Mouse (Mus musculus): Measurements from ENCODE around the gene Hist1h3c. TPM values are rescaled to one million over a fixed set of nuclear protein-coding genes. Genes with fewer than 3 reads are reported as not detected.

Gene Hist1h3c
- polyA plus RNA-seq, 1 experiment = 2.5 TPM

DNA sequence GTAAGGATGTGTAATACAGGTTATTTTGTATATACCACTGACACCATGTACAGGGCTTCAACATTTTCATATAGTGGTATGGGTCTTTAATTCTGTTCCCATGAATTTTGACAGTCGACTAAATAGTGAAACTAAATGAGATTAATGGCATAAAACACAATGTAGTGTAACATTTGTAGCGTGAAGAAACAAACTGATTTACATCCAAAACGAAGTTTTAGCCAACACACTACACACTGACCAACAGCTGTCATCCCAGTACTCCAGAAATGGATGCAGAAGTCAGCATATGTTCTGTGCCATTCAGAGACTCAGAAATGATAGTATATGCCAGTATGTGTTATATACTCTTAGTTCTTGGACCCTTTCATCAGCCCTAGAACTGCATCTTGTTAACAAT, 12.5 kb upstream of the Hist1h3c start:
- no peaks in the 10 kb centered on the region for H3K36me3 ChIP-seq (ENCODE audit: control insufficient read depth, insufficient read depth)

DNA sequence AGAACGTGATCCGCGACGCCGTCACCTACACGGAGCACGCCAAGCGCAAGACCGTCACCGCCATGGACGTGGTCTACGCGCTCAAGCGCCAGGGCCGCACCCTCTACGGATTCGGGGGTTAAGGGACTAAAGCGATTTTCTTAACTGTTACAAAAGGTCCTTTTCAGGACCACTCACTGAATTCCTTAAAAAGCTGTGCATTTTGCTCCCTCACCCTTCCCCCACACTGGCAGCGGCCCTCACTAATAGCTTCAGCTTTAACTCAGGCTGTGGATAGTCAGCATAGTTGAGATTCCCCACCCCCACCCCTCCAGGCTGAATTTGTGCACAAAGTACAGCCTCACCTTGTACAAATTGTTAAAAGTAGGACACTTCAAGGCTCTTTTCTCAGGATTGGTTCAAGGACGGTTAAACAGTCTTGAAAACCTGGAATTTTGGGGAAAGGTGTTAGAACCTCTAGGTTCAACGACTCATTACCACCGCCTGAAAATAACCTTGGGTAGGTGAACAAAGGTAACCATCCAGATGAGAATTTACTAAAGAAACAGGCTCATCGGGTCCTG, 11.9 kb upstream of the Hist1h3c start:
- Histone ChIP-seq H3K4me3 (no peak overlapping the region), H3K36me3 (ENCODE audit: control insufficient read depth, insufficient read depth) (no peaks in the 10 kb centered on the region), H3K4me2 (ENCODE audit: low read depth) (peak overlapping the region; percentile 75), H3K27me3 (ENCODE audit: control insufficient read depth, insufficient read depth, insufficient read length) (no peaks in the 10 kb centered on the region), H3K79me2 (ENCODE audit: control insufficient read depth, insufficient read depth) (no peaks in the 10 kb centered on the region), H3ac (ENCODE audit: control insufficient read depth, insufficient read length) (no peak overlapping the region)
- TF ChIP-seq MYOD1 (IDR thresholded peaks at IDR 0.05; ENCODE audit: control insufficient read depth in 1 of 3, insufficient read length in 2 of 3, low read depth in 2 of 3) = no peak
- TF ChIP-seq POLR2A (IDR thresholded peaks at IDR 0.05; ENCODE audit: insufficient read length, low read depth) = peak; percentile 69
- TF ChIP-seq POLR2AphosphoS2 (IDR thresholded peaks at IDR 0.05; ENCODE audit: insufficient read length, low read depth) = peak; percentile 90

More for the DNA sequence above, 12.5 kb upstream of the Hist1h3c start:
- peak overlapping the region; percentile 75 for H3K4me2 ChIP-seq (ENCODE audit: low read depth)
- H3ac ChIP-seq (ENCODE audit: control insufficient read depth, insufficient read length) = no peak overlapping the region
- TF ChIP-seq REST (IDR thresholded peaks at IDR 0.05; ENCODE audit: insufficient read depth, insufficient read length) = no peak
- no peak for TF ChIP-seq MYOD1 (IDR thresholded peaks at IDR 0.05; ENCODE audit: control insufficient read depth in 1 of 3, insufficient read length in 2 of 3, low read depth in 2 of 3)
- TF ChIP-seq E2F4 (IDR thresholded peaks at IDR 0.05; ENCODE audit: insufficient read depth) = no peak
- no peak for TF ChIP-seq SRF (IDR thresholded peaks at IDR 0.05; ENCODE audit: control insufficient read depth, insufficient read length, low read depth)
- no peak for TF ChIP-seq TCF3 (IDR thresholded peaks at IDR 0.05; ENCODE audit: insufficient read length, low read depth)
- no peak for TF ChIP-seq MYOG (IDR thresholded peaks at IDR 0.05; ENCODE audit: control insufficient read depth in 1 of 3, insufficient read depth in 1 of 3, insufficient read length in 2 of 3, low read depth in 2 of 3)
- TF ChIP-seq USF1 (IDR thresholded peaks at IDR 0.05; ENCODE audit: low read depth) = no peak
- TF ChIP-seq TCF12 (IDR thresholded peaks at IDR 0.05; ENCODE audit: insufficient read depth, poor library complexity, severe bottlenecking) = no peak
- TF ChIP-seq CEBPB (IDR thresholded peaks at IDR 0.05; ENCODE audit: insufficient read depth, poor library complexity, severe bottlenecking) = no peak
- TF ChIP-seq POLR2AphosphoS2 (IDR thresholded peaks at IDR 0.05; ENCODE audit: insufficient read length, low read depth) = no peak
- H3K27me3 ChIP-seq (ENCODE audit: control insufficient read depth, insufficient read depth, insufficient read length) = no peaks in the 10 kb centered on the region
- no peak overlapping the region for H3K4me3 ChIP-seq
- H3K79me2 ChIP-seq (ENCODE audit: control insufficient read depth, insufficient read depth) = no peaks in the 10 kb centered on the region

DNA sequence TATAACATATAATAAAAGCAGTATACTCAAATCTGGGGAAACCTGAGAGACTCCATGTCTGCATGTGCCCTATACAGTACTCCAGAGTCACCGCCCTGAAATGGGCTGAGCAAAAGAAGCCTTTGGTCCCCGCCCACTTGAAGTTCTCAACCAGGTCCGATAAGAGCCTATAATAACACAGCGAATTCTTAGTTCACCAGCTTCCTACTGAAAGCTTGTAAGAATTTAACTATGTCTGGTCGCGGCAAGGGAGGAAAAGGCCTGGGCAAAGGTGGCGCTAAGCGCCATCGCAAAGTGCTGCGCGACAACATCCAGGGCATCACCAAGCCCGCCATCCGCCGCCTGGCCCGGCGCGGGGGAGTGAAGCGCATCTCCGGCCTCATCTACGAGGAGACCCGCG, 11.4 kb upstream of the Hist1h3c start, which contains the start of gene Hist1h4b:
Gene Hist1h4b (plus strand): TSS at position 224 of the 400 bp plus-strand sequence.
- H3K4me3 ChIP-seq = no peak within 1 kb of the TSS
- H3ac ChIP-seq (ENCODE audit: control insufficient read depth, insufficient read length) = no peak within 1 kb of the TSS
- TF ChIP-seq POLR2A (IDR thresholded peaks at IDR 0.05; ENCODE audit: insufficient read length, low read depth) = peak; percentile 85
- TF ChIP-seq POLR2AphosphoS2 (IDR thresholded peaks at IDR 0.05; ENCODE audit: insufficient read length, low read depth) = peak; percentile 95
- no peak for TF ChIP-seq MAX (IDR thresholded peaks at IDR 0.05; ENCODE audit: low read depth)
- peak within 1 kb of the TSS; percentile 75 for H3K4me2 ChIP-seq (ENCODE audit: low read depth)
- H3K79me2 ChIP-seq (ENCODE audit: control insufficient read depth, insufficient read depth) = no peaks in the 10 kb centered on the region
- H3K27me3 ChIP-seq (ENCODE audit: control insufficient read depth, insufficient read depth, insufficient read length) = no peaks in the 10 kb centered on the region
- no peaks in the 10 kb centered on the region for H3K36me3 ChIP-seq (ENCODE audit: control insufficient read depth, insufficient read depth)

DNA sequence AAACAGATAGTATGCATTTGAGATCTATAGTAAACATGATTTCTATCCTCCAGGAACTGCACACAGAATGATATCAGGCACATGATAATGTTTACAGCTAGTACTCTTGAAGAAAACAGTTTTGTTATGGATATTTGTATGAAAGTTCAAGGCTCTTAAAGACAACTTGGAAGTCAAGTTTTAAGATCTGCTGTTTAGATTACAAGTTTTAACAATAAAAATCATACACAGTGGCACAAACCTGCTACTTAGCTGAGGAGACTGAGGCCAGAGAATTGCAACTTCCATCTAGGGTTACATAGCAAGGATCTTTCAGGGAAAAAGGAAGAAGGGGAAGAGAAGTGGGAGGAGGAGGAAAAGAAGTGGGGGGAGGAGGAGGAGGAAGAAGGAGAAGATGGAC, 9.6 kb upstream of the Hist1h3c start:
- Histone ChIP-seq H3K79me2 (ENCODE audit: control insufficient read depth, insufficient read depth) (no peaks in the 10 kb centered on the region), H3K4me3 (no peak overlapping the region), H3K36me3 (ENCODE audit: control insufficient read depth, insufficient read depth) (no peaks in the 10 kb centered on the region), H3ac (ENCODE audit: control insufficient read depth, insufficient read length) (no peak overlapping the region), H3K4me2 (ENCODE audit: low read depth) (no peak overlapping the region), H3K27me3 (ENCODE audit: control insufficient read depth, insufficient read depth, insufficient read length) (no peaks in the 10 kb centered on the region)
- no peak for TF ChIP-seq USF1 (IDR thresholded peaks at IDR 0.05; ENCODE audit: low read depth)
- TF ChIP-seq TCF3 (IDR thresholded peaks at IDR 0.05; ENCODE audit: insufficient read length, low read depth) = no peak
- no peak for TF ChIP-seq MYOD1 (IDR thresholded peaks at IDR 0.05; ENCODE audit: control insufficient read depth in 1 of 3, insufficient read length in 2 of 3, low read depth in 2 of 3)
- no peak for TF ChIP-seq REST (IDR thresholded peaks at IDR 0.05; ENCODE audit: insufficient read depth, insufficient read length)
- no peak for TF ChIP-seq E2F4 (IDR thresholded peaks at IDR 0.05; ENCODE audit: insufficient read depth)
- no peak for TF ChIP-seq SRF (IDR thresholded peaks at IDR 0.05; ENCODE audit: control insufficient read depth, insufficient read length, low read depth)
- TF ChIP-seq MYOG (IDR thresholded peaks at IDR 0.05; ENCODE audit: control insufficient read depth in 1 of 3, insufficient read depth in 1 of 3, insufficient read length in 2 of 3, low read depth in 2 of 3) = no peak
- TF ChIP-seq MAX (IDR thresholded peaks at IDR 0.05; ENCODE audit: low read depth) = no peak
- TF ChIP-seq TCF12 (IDR thresholded peaks at IDR 0.05; ENCODE audit: insufficient read depth, poor library complexity, severe bottlenecking) = no peak
- TF ChIP-seq POLR2A (IDR thresholded peaks at IDR 0.05; ENCODE audit: insufficient read length, low read depth) = no peak
- TF ChIP-seq POLR2AphosphoS2 (IDR thresholded peaks at IDR 0.05; ENCODE audit: insufficient read length, low read depth) = no peak
- no peak for TF ChIP-seq CEBPB (IDR thresholded peaks at IDR 0.05; ENCODE audit: insufficient read depth, poor library complexity, severe bottlenecking)

DNA sequence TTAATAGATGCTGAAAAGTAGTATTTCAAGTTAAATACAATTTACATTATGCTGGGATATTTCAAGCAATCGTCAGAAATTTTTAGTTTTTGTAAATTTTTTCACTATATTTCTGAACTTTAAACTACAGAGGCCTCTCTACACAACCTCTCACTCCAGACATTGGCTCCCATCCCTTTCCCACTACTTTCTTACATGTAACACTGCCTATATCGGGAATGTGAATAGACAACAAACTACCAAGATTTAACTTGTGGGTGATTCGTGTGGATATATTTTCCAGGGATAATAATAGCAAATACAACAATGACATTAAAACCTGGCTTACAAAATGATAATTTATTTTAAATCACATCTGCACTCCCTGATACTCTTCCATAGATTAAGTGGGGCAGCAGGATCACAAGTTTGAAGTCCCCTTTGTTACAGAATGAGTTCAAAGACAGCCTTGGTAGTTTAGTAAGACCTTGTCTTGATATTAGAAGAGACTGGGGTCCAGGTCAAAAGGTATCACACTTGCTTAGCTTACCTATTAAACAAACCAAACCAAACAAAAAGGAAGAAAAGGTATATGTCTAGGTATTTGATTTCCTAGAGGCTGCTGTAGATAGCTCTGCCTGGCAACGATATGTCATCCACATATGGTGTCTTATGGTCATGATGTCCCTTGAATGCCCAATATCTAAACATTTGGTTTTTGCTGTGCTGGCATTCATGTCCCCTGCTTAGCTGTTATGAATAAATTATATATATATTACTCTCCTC, 8.1 kb upstream of the Hist1h3c start:
- no peaks in the 10 kb centered on the region for H3K36me3 ChIP-seq (ENCODE audit: control insufficient read depth, insufficient read depth)
- H3K27me3 ChIP-seq (ENCODE audit: control insufficient read depth, insufficient read depth, insufficient read length) = no peaks in the 10 kb centered on the region
- no peak overlapping the region for H3ac ChIP-seq (ENCODE audit: control insufficient read depth, insufficient read length)
- peak overlapping the region; percentile 70 for H3K4me2 ChIP-seq (ENCODE audit: low read depth)
- peak overlapping the region; percentile 15 for H3K4me3 ChIP-seq
- TF ChIP-seq USF1 (IDR thresholded peaks at IDR 0.05; ENCODE audit: low read depth) (no peak), MYOG (IDR thresholded peaks at IDR 0.05; ENCODE audit: control insufficient read depth in 1 of 3, insufficient read depth in 1 of 3, insufficient read length in 2 of 3, low read depth in 2 of 3) (no peak), POLR2A (IDR thresholded peaks at IDR 0.05; ENCODE audit: insufficient read length, low read depth) (no peak), REST (IDR thresholded peaks at IDR 0.05; ENCODE audit: insufficient read depth, insufficient read length) (no peak), CEBPB (IDR thresholded peaks at IDR 0.05; ENCODE audit: insufficient read depth, poor library complexity, severe bottlenecking) (no peak), POLR2AphosphoS2 (IDR thresholded peaks at IDR 0.05; ENCODE audit: insufficient read length, low read depth) (no peak), MYOD1 (IDR thresholded peaks at IDR 0.05; ENCODE audit: control insufficient read depth in 1 of 3, insufficient read length in 2 of 3, low read depth in 2 of 3) (no peak), MAX (IDR thresholded peaks at IDR 0.05; ENCODE audit: low read depth) (no peak)
- H3K79me2 ChIP-seq (ENCODE audit: control insufficient read depth, insufficient read depth) = no peaks in the 10 kb centered on the region

Data from myocyte (in vitro differentiated cells).